Mouse (Mus musculus): ENCODE data around the gene Fam219b. TPM values are rescaled to one million over a fixed set of nuclear protein-coding genes. Genes with fewer than 3 reads are reported as not detected.

The Fam219b gene
- 25.1 and 28.9 TPM in 2 replicates for polyA plus RNA-seq (2015; fragmentation: Nextera tagmentation; extraction: Ambion mirVana)

DNA sequence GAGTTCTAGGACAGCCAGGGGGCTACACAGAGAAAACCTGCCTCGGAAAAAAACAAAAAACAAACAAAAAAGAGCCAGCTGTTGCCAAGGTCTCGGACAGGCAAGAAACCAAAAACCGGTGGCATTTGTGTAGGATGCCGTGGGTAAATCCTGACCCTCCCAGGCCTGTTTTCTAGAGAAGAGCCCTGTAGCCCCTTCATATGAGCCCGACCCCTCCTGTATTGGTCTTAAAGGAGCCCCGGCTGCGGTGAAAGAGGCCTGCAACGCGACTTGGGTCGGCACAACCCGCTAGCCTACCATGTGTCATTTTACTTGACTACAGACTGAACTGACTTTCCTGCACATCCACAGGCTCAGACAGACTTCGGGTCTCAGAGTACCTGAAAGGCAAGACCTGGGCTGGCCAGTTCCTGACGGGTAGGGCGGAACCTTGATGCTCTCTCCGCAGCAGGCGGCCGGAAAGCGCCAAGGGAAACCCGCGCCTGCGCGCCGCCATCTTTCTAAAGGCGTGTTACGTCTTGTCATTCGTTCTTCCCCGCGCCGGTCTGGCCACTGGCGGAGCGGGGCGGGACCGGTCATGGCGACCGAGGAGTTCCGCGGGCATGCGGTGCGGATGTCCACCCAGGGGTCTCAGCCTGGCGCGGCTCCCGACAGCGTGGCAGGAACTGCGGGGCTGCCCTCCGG is at the start of gene Fam219b:
Gene Fam219b, plus strand, starts transcription at position 485 of the 684 bp plus-strand sequence.
- peak; percentile 78 for ATAC-seq (ENCODE audit: insufficient number of reproducible peaks, insufficient read depth, low FRiP score, low TSS enrichment, low read depth)
- H3K4me3 ChIP-seq, result peak within 1 kb of the TSS; percentile 89
- WGBS, result 2% methylated on average over 45 of the region's 45 CpGs

DNA sequence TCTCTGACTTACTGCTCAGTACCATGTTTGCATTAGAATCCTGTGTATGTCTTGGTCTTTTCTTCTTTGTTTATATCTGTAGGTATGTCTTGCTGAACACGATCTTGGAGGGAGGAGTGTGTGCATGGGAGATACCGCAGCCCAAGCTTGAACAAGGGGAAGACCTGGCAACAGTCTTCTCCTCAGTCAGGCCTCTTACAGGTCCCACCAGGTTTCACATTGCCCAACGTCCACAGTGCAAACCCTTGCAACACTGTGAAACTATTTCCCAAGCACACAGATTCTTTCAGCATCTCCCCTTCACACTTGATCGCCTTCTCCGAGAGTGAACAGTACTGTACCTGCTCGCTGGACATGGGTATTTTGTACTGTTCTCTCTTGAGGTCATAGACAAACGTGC is 49.5 kb upstream of the Fam219b start:
- WGBS, result 70% methylated on average over 7 of the region's 7 CpGs
- Histone ChIP-seq H3K4me3 (no peak overlapping the region), H3K4me2 (no peak overlapping the region), H3K36me3 (no peaks in the 10 kb centered on the region), H3K9ac (no peak overlapping the region), H3K27ac (no peak overlapping the region), H3K4me1 (no peaks in the 10 kb centered on the region), H3K9me3 (no peaks in the 10 kb centered on the region), H3K27me3 (peaks cover 4% of the 10 kb centered on the region; the same call in 1 of the 2 replicates)
- no peak for ATAC-seq (ENCODE audit: insufficient number of reproducible peaks, insufficient read depth, low FRiP score, low TSS enrichment, low read depth)

More for the DNA sequence above, at the start of gene Fam219b:
- Histone ChIP-seq H3K27me3 (no peaks in the 10 kb centered on the region), H3K36me3 (peaks cover 50% of the 10 kb centered on the region), H3K4me2 (peak within 1 kb of the TSS; percentile 79), H3K9me3 (no peaks in the 10 kb centered on the region), H3K27ac (peak within 1 kb of the TSS; percentile 83), H3K9ac (peak within 1 kb of the TSS; percentile 92), H3K4me1 (peaks cover 17% of the 10 kb centered on the region)

DNA sequence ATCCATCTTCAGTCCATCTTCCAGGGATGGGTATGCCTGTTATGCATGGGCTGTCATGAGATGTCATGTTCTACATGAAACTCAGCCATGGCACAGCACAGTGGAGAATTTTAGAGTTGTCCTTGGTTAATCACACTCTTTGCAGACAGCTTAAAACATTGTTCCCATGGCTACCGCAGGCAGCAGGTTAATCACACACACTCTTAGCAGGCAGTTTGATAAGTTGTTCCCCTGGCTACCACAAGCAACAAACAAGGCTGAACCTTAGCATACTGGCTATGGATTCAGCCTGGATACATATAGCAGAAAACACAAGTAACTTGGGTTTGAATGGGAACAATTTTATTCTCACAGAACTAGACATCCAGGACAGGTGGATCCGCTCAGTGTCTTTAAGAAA is 43.8 kb upstream of the Fam219b start:
- no peaks in the 10 kb centered on the region for H3K9me3 ChIP-seq
- no peak overlapping the region for H3K9ac ChIP-seq
- H3K4me3 ChIP-seq, result no peak overlapping the region
- no peak for ATAC-seq (ENCODE audit: insufficient number of reproducible peaks, insufficient read depth, low FRiP score, low TSS enrichment, low read depth)
- H3K27me3 ChIP-seq, result peaks cover 5% of the 10 kb centered on the region
- no peaks in the 10 kb centered on the region for H3K36me3 ChIP-seq
- no peak overlapping the region for H3K27ac ChIP-seq
- no peaks in the 10 kb centered on the region for H3K4me1 ChIP-seq
- no peak overlapping the region for H3K4me2 ChIP-seq
- 89% methylated on average over 2 of the region's 2 CpGs for WGBS

DNA sequence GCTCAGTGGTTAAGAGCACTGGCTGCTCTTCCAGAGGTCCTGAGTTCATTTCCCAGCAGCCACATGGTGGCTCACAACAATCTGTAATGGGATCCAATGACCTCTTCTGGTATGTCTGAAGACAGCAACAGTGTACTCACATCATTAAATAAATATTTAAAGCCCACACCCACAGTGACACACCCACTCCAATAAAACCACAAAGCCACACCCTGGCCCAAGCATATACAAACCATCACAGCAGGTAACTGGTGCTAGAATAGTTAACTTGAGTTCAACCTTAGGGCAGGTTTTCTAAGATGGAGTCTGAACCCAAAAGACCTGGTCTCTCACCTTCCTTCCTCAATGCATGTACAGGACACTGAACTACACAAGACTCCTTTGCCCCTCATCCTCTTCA is 42.4 kb upstream of the Fam219b start:
- peaks cover 19% of the 10 kb centered on the region for H3K27me3 ChIP-seq
- H3K4me2 ChIP-seq, result no peak overlapping the region
- no peak overlapping the region for H3K9ac ChIP-seq
- H3K36me3 ChIP-seq, result no peaks in the 10 kb centered on the region
- no peaks in the 10 kb centered on the region for H3K4me1 ChIP-seq
- no peak overlapping the region for H3K4me3 ChIP-seq
- no peak overlapping the region for H3K27ac ChIP-seq
- no peaks in the 10 kb centered on the region for H3K9me3 ChIP-seq
- ATAC-seq (ENCODE audit: insufficient number of reproducible peaks, insufficient read depth, low FRiP score, low TSS enrichment, low read depth), result no peak

DNA sequence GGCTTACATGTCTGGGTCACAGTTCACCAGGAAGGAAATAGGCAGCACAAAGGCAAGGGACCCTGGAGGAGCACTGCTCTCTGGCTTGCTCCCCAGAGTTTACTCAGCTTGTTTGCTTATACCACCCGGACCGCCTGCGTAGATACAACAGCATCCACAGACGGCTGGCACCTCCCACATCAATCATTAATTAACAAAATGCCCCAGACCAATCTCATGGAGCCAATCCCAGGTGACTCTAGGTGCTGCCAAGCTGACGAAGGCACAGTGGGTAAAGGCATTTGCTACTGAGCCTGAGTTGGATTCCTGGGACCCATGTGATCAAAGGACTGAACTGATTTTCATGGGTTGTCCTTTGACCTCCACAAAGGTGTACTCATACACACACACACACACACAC is 40.1 kb upstream of the Fam219b start:
- WGBS, result 73% methylated on average over 5 of the region's 5 CpGs

DNA sequence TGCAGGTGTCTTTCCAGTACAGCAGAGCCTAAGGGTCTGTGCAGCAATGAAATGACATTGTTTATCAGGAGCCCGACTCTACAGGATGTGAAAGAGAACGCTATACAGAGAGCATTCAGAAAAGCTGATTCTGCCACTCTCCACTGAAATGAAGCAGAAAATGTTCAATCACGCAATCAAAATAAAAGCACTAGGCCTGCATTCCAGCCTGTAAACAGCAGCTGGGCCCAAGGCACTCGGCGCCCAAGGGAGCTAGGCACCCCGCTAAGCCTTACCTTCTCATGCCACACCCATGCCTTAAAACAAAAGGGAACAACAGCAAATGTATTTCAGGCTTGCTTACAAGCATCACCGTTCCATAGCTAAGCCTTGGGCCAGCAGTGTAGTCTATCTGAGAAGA is 38.8 kb upstream of the Fam219b start:
- H3K4me1 ChIP-seq, result peaks cover 18% of the 10 kb centered on the region
- no peaks in the 10 kb centered on the region for H3K36me3 ChIP-seq
- no peak for ATAC-seq (ENCODE audit: insufficient number of reproducible peaks, insufficient read depth, low FRiP score, low TSS enrichment, low read depth)
- WGBS, result 49% methylated on average over 7 of the region's 7 CpGs
- no peak overlapping the region for H3K4me3 ChIP-seq
- H3K27ac ChIP-seq, result no peak overlapping the region
- no peak overlapping the region for H3K9ac ChIP-seq
- H3K9me3 ChIP-seq, result no peaks in the 10 kb centered on the region
- peaks cover 55% of the 10 kb centered on the region for H3K27me3 ChIP-seq
- H3K4me2 ChIP-seq, result no peak overlapping the region

More for the DNA sequence above, 40.1 kb upstream of the Fam219b start:
- no peak overlapping the region for H3K4me3 ChIP-seq
- H3K27me3 ChIP-seq, result peaks cover 42% of the 10 kb centered on the region
- no peaks in the 10 kb centered on the region for H3K36me3 ChIP-seq
- no peaks in the 10 kb centered on the region for H3K9me3 ChIP-seq
- H3K9ac ChIP-seq, result no peak overlapping the region
- H3K27ac ChIP-seq, result no peak overlapping the region
- H3K4me2 ChIP-seq, result no peak overlapping the region
- ATAC-seq (ENCODE audit: insufficient number of reproducible peaks, insufficient read depth, low FRiP score, low TSS enrichment, low read depth), result no peak
- H3K4me1 ChIP-seq, result peaks cover 8% of the 10 kb centered on the region; the same call in 1 of the 2 replicates

DNA sequence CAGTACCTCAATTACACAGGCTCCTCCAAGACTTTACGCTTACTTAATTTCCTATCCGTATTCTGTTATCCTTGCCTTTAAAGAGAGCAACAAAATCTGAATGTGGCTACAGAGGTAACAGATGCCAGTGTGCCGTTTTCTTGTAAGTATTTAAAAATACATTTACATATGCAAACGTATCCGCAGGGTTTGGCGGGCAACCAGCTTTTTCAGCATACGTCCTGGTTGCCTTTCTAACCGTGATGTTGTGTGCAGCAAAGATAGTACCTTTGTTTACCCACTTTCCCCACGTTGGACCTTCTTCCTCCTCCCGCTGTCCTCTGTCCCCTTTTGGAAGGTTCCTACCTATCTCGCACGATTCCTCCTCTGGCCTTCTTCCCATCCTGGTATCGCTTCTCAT is 35.9 kb upstream of the Fam219b start:
- Histone ChIP-seq H3K4me3 (no peak overlapping the region), H3K4me1 (peaks cover 38% of the 10 kb centered on the region), H3K36me3 (no peaks in the 10 kb centered on the region), H3K27me3 (peaks cover 84% of the 10 kb centered on the region), H3K27ac (no peak overlapping the region), H3K4me2 (peak overlapping the region; percentile 24; the same call in 1 of the 2 replicates), H3K9ac (no peak overlapping the region), H3K9me3 (no peaks in the 10 kb centered on the region)
- WGBS, result 6% methylated on average over 13 of the region's 13 CpGs
- no peak for ATAC-seq (ENCODE audit: insufficient number of reproducible peaks, insufficient read depth, low FRiP score, low TSS enrichment, low read depth)

DNA sequence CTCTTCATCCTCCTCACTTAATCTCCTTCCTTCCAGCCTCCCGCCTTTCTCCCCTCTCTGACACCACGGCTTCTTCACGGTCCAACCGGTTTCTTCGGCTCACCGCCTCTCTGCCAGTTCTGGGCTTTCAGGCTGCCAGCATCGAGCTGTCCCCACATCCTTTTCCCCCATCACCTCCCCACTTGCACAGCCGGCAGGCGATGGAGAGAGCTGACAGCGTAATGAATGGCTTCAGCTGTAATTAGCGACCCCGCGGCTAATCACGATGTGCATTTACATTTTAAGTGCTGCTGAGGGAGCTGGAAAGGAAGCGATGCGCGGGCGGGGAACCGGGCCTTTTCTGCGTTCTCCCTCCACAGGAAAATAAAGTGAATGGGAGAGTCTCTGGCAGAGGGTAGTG is 35.5 kb upstream of the Fam219b start:
- H3K9ac ChIP-seq, result no peak overlapping the region
- WGBS, result 2% methylated on average over 20 of the region's 20 CpGs
- peak overlapping the region; percentile 24; the same call in 1 of the 2 replicates for H3K4me2 ChIP-seq
- H3K27me3 ChIP-seq, result peaks cover 88% of the 10 kb centered on the region
- no peak overlapping the region for H3K4me3 ChIP-seq
- no peak for ATAC-seq (ENCODE audit: insufficient number of reproducible peaks, insufficient read depth, low FRiP score, low TSS enrichment, low read depth)
- H3K36me3 ChIP-seq, result no peaks in the 10 kb centered on the region
- peaks cover 38% of the 10 kb centered on the region for H3K4me1 ChIP-seq
- H3K9me3 ChIP-seq, result no peaks in the 10 kb centered on the region
- no peak overlapping the region for H3K27ac ChIP-seq

DNA sequence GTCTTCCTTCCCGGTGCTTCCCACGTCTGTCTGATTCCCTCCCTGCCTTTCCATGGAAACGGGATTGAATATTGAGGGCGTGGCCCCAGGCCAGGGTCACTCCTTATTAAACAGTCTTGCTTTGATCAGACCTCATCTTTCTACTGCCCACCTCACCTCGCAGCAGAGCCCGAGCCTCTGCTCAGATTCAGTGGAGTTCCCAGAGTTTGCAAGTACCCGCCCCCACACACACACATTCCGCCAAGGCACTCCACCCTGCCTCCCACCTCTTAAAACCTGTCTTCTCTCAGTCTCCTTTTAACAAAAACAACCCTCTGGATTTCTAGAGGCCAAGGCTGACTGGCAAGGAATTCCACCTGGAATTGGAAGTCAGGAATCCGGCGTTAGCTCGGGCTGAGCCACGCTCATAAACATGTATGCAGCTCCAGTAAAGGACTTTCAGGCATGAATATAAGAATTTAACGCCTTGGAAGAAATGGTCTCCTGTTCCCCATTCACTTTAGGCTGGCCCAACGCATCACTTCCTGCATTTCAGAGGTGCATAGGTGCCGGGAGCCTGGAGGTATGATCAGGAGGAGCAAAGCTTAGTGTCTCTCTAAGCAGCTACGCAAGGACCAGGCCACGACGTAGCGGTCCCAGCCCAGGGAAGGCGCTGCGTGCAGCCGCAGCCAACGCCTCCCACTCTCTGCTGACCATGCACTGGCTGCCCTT is 34.3 kb upstream of the Fam219b start:
- Histone ChIP-seq H3K27me3 (peaks cover 88% of the 10 kb centered on the region), H3K9me3 (no peaks in the 10 kb centered on the region), H3K27ac (no peak overlapping the region), H3K9ac (peak overlapping the region; percentile 27; the same call in 1 of the 2 replicates), H3K4me3 (peak overlapping the region; percentile 49), H3K4me1 (peaks cover 38% of the 10 kb centered on the region), H3K36me3 (no peaks in the 10 kb centered on the region), H3K4me2 (peak overlapping the region; percentile 91)
- no peak for ATAC-seq (ENCODE audit: insufficient number of reproducible peaks, insufficient read depth, low FRiP score, low TSS enrichment, low read depth)
- WGBS, result 3% methylated on average over 23 of the region's 23 CpGs

DNA sequence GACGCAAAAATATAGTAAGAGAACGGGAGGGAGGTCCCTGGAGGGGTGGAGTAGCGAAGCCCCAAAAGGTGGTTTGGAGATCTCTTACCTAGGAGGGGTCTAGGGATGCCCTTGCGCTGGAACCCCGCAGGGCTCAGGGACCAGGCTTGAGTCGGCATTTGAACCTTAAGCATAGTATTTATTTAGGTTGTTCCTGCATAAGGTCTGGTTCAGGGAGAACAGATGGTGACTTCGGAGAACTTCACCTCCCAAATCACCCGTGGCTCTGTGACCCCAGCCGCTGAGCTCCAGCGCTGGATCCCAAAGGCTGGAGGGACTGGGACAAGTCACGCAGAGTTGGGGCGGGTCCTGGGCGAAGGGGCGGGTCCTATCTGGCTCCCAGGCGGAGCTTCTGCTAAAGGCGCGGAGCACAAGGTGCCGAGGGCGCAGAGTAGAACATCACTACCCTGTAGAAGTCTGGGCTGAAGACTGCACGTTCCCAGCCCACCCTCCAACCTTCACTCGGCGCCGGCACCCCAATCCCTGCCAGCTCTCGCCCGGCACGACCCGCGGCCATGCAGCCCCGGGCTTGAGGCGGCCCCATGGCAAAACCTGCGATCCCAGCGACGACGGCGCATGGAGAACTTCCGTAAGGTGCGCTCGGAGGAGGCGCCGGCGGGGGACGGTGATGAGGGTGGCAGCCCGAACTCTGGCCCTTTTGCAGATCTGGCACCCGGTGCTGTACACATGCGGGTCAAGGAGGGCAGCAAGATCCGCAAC is 33.5 kb upstream of the Fam219b start, which contains the start of gene Rpp25:
Gene Rpp25, plus strand, starts transcription at position 405 of the 759 bp plus-strand sequence.
- peak; percentile 67; the same call in 1 of the 2 replicates for ATAC-seq (ENCODE audit: insufficient number of reproducible peaks, insufficient read depth, low FRiP score, low TSS enrichment, low read depth)
- 1% methylated on average over 46 of the region's 46 CpGs for WGBS
- peak within 1 kb of the TSS; percentile 49 for H3K4me3 ChIP-seq

DNA sequence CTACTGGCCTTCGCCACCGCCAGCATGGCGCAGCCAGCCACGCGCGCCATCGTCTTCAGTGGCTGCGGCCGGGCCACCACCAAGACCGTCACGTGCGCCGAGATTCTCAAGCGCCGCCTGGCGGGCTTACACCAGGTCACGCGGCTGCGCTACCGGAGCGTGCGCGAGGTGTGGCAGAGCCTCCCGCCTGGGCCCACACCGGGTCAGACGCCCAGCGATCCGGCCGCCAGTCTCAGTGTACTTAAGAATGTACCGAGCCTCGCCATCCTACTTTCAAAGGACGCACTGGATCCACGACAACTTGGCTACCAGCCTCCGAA is 33.0 kb upstream of the Fam219b start:
- peaks cover 38% of the 10 kb centered on the region for H3K4me1 ChIP-seq
- H3K4me2 ChIP-seq, result peak overlapping the region; percentile 91
- no peak for ATAC-seq (ENCODE audit: insufficient number of reproducible peaks, insufficient read depth, low FRiP score, low TSS enrichment, low read depth)
- peak overlapping the region; percentile 63 for H3K9ac ChIP-seq
- H3K27me3 ChIP-seq, result peaks cover 75% of the 10 kb centered on the region
- H3K9me3 ChIP-seq, result no peaks in the 10 kb centered on the region
- 1% methylated on average over 34 of the region's 34 CpGs for WGBS
- no peaks in the 10 kb centered on the region for H3K36me3 ChIP-seq
- no peak overlapping the region for H3K27ac ChIP-seq
- H3K4me3 ChIP-seq, result peak overlapping the region; percentile 49

More for the DNA sequence above, 33.5 kb upstream of the Fam219b start, which contains the start of gene Rpp25:
- peak within 1 kb of the TSS; percentile 63 for H3K9ac ChIP-seq
- H3K27me3 ChIP-seq, result peaks cover 81% of the 10 kb centered on the region
- peak within 1 kb of the TSS; percentile 91 for H3K4me2 ChIP-seq
- no peaks in the 10 kb centered on the region for H3K36me3 ChIP-seq
- no peaks in the 10 kb centered on the region for H3K9me3 ChIP-seq
- H3K27ac ChIP-seq, result no peak within 1 kb of the TSS
- H3K4me1 ChIP-seq, result peaks cover 38% of the 10 kb centered on the region
